Mouse (Mus musculus) testis, adult 2 months (tissue): ENCODE data around the gene 9130230L23Rik.

Source experiments
- CTCF ChIP-seq: fragments of 200-500 bp; IDR thresholded peaks from 2 replicates; pipeline ENCODE4 v1.5.1; 2012; ENCODE audit warnings: low read depth, mild to moderate bottlenecking, inconsistent platforms, low read length, moderate library complexity; ENCODE audit not compliant: control insufficient read depth, insufficient read depth, insufficient replicate concordance
- POLR2A ChIP-seq: fragments of 200-500 bp; IDR thresholded peaks from 2 replicates; pipeline ENCODE4 v1.6.1; 2012; ENCODE audit warnings: low read depth, mild to moderate bottlenecking, inconsistent platforms, low read length, moderate library complexity; ENCODE audit not compliant: control insufficient read depth

GRCm38 (mm10) chr5:65949822-65950221 lies 54.3 kb downstream of the 9130230L23Rik start:
- TF ChIP-seq CTCF (no peak), POLR2A (no peak)
